Comparison of ENCODE assay signal across 12 mouse cellular contexts in genomic region chr2:166646434-166647088, GRCm38 (mm10).
DNase-seq lines count a peak whose midpoint lies in the region; ATAC-seq lines count a peak whose summit lies in the region.
"Had no signal": no experiment of that assay in that cellular context is flagged by ENCODE, and none has a peak within 500 bp of the region (broad histone marks: within the 10 kb centered on the region; RNA-seq: fewer than 3 reads in every experiment).

No protein-coding gene starts in this region.

- no peaks in the 10 kb centered on the region for H3K9me3 ChIP-seq in limb, embryonic 10.5 days (replicated peaks)
- H3K9me3 ChIP-seq: stomach, embryonic 15.5 days had no signal

- peak; percentile 17 for ATAC-seq in activated CD4-positive, CD25-positive, alpha-beta regulatory T cell, adult 4 months

- DNase-seq in adrenal gland, adult 2 months, result peak; percentile 42
- DNase-seq in adrenal gland, adult 18-20 months (ENCODE audit: low spot score in 2 of 2), result no peak
- peak; percentile 59 for DNase-seq in layer of hippocampus, adult 11-12 months (ENCODE audit: low spot score)
- DNase-seq in layer of hippocampus, postnatal 36 days, result no peak
- no peak for DNase-seq in limb, embryonic 10.5 days (ENCODE audit: low spot score)
- no peak for DNase-seq in urinary bladder, adult 18-20 months (ENCODE audit: low spot score in 2 of 2)
- no peak for DNase-seq in retina, embryonic 14.5 days (ENCODE audit: low spot score)
- DNase-seq: gastrocnemius, postnatal 14 days had no signal

- no peaks in the 10 kb centered on the region for H3K27me3 ChIP-seq in limb, embryonic 10.5 days (ENCODE audit: low read depth, poor library complexity, severe bottlenecking)
- H3K27me3 ChIP-seq: Patski; stomach, embryonic 15.5 days had no signal

- peaks cover 12% of the 10 kb centered on the region for H3K4me1 ChIP-seq in limb, embryonic 10.5 days
- H3K4me1 ChIP-seq: stomach, embryonic 15.5 days had no signal

- WGBS in limb, embryonic 10.5 days, result 84% methylated on average over 12 of the region's 12 CpGs

- peak overlapping the region; percentile 56 for H3K27ac ChIP-seq in limb, embryonic 10.5 days
- H3K27ac ChIP-seq: macrophage; stomach, embryonic 15.5 days had no signal

- H3K4me3 ChIP-seq in limb, embryonic 10.5 days, result no peak overlapping the region
- H3K4me3 ChIP-seq: stomach, embryonic 15.5 days had no signal

- H3K36me3 ChIP-seq in limb, embryonic 10.5 days, result peaks cover 32% of the 10 kb centered on the region
- H3K36me3 ChIP-seq: stomach, embryonic 15.5 days had no signal

Comparison
In these comparisons a context has a peak if more than half of its experiments do, and no peak if none do; other contexts are left out.
1. DNase-seq: peak in adrenal gland, adult 2 months (single experiment) and layer of hippocampus, adult 11-12 months (single experiment); none in adrenal gland, adult 18-20 months (0 of 2), layer of hippocampus, postnatal 36 days (0 of 2), limb, embryonic 10.5 days (single experiment), urinary bladder, adult 18-20 months (0 of 2) and retina, embryonic 14.5 days (single experiment).